Mouse (Mus musculus): ENCODE results near the gene Myt1l. TPM values are rescaled to one million over a fixed set of nuclear protein-coding genes. Genes with fewer than 3 reads are reported as not detected.

Gene Myt1l
- polyA plus RNA-seq, 1 experiment from 2014 or later: 0.03 TPM

DNA sequence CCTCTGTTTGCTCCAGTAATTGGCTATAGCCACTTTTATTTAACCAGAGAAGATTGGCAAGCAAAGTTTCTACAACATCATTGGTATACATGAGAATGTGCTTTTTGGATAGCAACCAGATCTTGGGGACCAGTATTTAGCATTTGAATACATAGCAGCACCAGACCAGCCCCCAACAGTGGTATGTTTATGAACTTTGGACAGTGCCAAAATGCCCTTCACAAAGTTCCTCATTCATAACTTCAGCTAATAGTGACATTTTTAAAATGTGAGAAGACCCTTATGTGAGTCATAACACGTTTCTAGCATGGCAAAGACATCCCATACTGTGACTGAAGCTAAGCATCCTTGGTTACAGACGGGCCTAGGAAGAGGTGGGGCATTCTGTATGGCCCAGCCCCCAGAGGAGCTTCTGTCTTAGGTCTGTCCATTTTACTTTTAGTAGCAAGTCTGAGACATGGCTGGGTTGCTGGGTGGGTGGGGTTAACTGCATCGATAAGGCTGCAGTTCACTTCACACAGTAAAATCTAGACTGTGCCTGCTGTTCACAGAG is 369.4 kb downstream of the Myt1l start:
- no peak overlapping the region for H3K4me2 ChIP-seq (ENCODE audit: low read depth, low read length)
- H3K36me3 ChIP-seq (ENCODE audit: control insufficient read depth, insufficient read depth): no peaks in the 10 kb centered on the region
- H3K27ac ChIP-seq (ENCODE audit: low read length): no peak overlapping the region
- no peaks in the 10 kb centered on the region for H3K9me3 ChIP-seq (replicated peaks; ENCODE audit: control insufficient read depth, low read length)
- H3K27me3 ChIP-seq (ENCODE audit: control insufficient read depth, insufficient read depth, low read length): no peaks in the 10 kb centered on the region
- H3K9ac ChIP-seq (ENCODE audit: low read length): no peak overlapping the region
- H3K4me1 ChIP-seq (ENCODE audit: control insufficient read depth, insufficient read depth, low read length): no peaks in the 10 kb centered on the region
- no peak for ATAC-seq (replicated peaks; ENCODE audit: extremely low read depth, insufficient read depth, low FRiP score)
- 63% methylated on average over 3 of the region's 3 CpGs for WGBS
- no peak overlapping the region for H3K4me3 ChIP-seq (ENCODE audit: low read length)

DNA sequence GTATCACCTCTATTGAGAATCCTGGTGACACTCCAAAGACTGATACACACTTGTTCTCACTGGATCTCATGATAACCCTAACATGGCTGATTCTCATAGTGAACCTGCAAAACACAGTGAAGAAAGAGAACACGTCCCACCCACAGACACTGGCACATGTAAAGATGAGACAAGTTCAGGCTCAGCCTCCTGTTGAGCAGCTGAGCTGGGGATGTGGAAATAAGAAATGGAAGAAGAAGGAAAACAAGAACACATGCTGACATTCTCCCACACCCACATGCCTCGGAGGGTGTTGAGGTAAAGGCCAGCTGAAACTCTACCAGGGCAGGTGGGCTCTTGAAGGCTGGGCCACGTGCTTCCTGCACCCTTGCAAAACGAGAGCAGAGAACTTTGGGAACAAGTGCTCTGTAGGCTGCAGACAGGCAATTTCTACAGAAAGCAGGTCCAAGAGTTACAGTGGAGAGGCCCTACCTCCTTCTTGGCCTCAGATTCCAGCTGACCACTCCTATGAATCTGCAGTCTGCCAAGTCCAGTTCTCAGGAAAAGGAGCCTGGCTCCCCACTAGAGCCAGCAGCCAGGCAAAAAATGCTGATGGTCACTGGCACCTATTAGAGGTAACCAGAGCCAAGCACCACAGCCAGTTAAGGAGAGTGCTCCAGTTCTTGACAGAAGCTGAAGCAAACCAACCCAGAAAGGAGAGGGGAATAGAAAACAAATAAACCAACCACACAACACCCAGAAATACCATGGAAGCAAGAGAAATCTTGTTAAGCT is 376.1 kb downstream of the Myt1l start:
- ATAC-seq (replicated peaks; ENCODE audit: extremely low read depth, insufficient read depth, low FRiP score): no peak
- Histone ChIP-seq H3K4me2 (ENCODE audit: low read depth, low read length) (no peak overlapping the region), H3K4me3 (ENCODE audit: low read length) (no peak overlapping the region), H3K4me1 (ENCODE audit: control insufficient read depth, insufficient read depth, low read length) (no peaks in the 10 kb centered on the region), H3K9me3 (replicated peaks; ENCODE audit: control insufficient read depth, low read length) (no peaks in the 10 kb centered on the region), H3K27ac (ENCODE audit: low read length) (no peak overlapping the region), H3K27me3 (ENCODE audit: control insufficient read depth, insufficient read depth, low read length) (no peaks in the 10 kb centered on the region), H3K36me3 (ENCODE audit: control insufficient read depth, insufficient read depth) (no peaks in the 10 kb centered on the region), H3K9ac (ENCODE audit: low read length) (no peak overlapping the region)
- 71% methylated on average over 4 of the region's 4 CpGs for WGBS

DNA sequence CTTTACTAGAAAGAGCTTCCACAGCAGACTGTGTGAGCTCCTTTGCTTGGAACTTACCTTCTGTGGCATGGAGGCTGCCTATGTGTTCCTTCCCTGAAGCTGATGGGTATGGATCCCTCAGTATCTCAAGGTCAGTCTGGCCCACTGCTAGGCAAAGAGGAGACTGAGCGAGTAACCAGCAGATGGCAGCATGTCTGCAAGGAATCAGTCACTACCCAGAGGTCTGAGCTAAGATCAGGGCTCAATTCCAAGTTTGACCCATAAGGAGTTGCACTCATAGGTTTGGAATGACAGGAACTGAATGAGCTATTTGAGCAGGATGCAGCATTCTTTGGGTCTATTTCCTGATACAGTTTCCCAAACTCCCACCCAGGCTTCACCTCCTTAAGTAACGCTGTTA is 378.9 kb downstream of the Myt1l start:
- H3K4me3 ChIP-seq (ENCODE audit: low read length): no peak overlapping the region
- H3K27me3 ChIP-seq (ENCODE audit: control insufficient read depth, insufficient read depth, low read length): no peaks in the 10 kb centered on the region
- ATAC-seq (replicated peaks; ENCODE audit: extremely low read depth, insufficient read depth, low FRiP score): peak; percentile 85
- WGBS: 21% methylated on average over 2 of the region's 2 CpGs
- H3K4me1 ChIP-seq (ENCODE audit: control insufficient read depth, insufficient read depth, low read length): no peaks in the 10 kb centered on the region
- no peaks in the 10 kb centered on the region for H3K9me3 ChIP-seq (replicated peaks; ENCODE audit: control insufficient read depth, low read length)
- no peak overlapping the region for H3K9ac ChIP-seq (ENCODE audit: low read length)
- no peaks in the 10 kb centered on the region for H3K36me3 ChIP-seq (ENCODE audit: control insufficient read depth, insufficient read depth)
- no peak overlapping the region for H3K4me2 ChIP-seq (ENCODE audit: low read depth, low read length)
- H3K27ac ChIP-seq (ENCODE audit: low read length): no peak overlapping the region

DNA sequence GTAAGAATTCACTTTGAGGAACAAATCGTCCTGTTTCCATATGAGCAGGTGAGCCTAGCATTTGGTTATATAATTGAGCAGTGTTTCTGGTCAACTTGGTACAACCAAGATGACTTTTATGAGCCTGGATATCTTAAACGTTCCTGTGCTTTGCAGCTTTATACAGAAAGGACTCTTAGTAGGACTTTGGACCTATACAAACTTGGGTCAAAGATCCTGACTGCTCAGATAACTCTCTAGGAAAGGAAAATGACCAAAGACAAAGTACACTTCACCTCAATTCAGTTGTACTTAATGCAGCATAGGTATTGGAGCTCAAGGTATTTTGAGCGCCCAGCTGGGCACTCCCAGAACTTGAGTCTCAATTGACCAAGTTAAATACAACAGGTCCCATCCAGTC is 388.0 kb downstream of the Myt1l start:
- no peaks in the 10 kb centered on the region for H3K4me1 ChIP-seq (ENCODE audit: control insufficient read depth, insufficient read depth, low read length)
- no peak overlapping the region for H3K27ac ChIP-seq (ENCODE audit: low read length)
- ATAC-seq (replicated peaks; ENCODE audit: extremely low read depth, insufficient read depth, low FRiP score): no peak
- H3K27me3 ChIP-seq (ENCODE audit: control insufficient read depth, insufficient read depth, low read length): no peaks in the 10 kb centered on the region
- no peaks in the 10 kb centered on the region for H3K36me3 ChIP-seq (ENCODE audit: control insufficient read depth, insufficient read depth)
- no peak overlapping the region for H3K4me2 ChIP-seq (ENCODE audit: low read depth, low read length)
- WGBS: 77% methylated on average over 3 of the region's 3 CpGs
- H3K9ac ChIP-seq (ENCODE audit: low read length): no peak overlapping the region
- H3K9me3 ChIP-seq (replicated peaks; ENCODE audit: control insufficient read depth, low read length): peaks cover 4% of the 10 kb centered on the region
- no peak overlapping the region for H3K4me3 ChIP-seq (ENCODE audit: low read length)

DNA sequence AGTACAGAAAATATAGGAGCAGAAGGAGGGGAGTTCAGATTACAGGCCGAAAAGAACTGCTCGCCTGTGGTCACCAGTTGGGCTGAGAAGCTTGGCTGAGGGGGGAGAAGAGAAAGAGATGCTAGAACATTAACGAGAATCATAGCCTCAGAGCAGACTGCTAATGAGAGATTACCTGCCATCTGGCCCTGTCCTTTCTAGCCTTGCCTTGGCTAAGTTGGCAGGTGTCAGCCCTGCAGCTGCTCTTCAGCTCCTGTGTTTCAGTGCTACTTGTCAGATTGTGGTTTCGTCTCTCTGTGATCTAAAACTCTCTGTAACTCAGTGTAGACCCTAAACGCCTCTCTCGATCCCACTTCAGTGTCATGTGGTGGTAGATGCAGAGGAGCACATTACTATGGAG is 388.6 kb downstream of the Myt1l start:
- Histone ChIP-seq H3K27me3 (ENCODE audit: control insufficient read depth, insufficient read depth, low read length) (no peaks in the 10 kb centered on the region), H3K4me2 (ENCODE audit: low read depth, low read length) (no peak overlapping the region), H3K4me1 (ENCODE audit: control insufficient read depth, insufficient read depth, low read length) (no peaks in the 10 kb centered on the region), H3K36me3 (ENCODE audit: control insufficient read depth, insufficient read depth) (no peaks in the 10 kb centered on the region), H3K9ac (ENCODE audit: low read length) (no peak overlapping the region), H3K4me3 (ENCODE audit: low read length) (no peak overlapping the region), H3K9me3 (replicated peaks; ENCODE audit: control insufficient read depth, low read length) (peaks cover 4% of the 10 kb centered on the region), H3K27ac (ENCODE audit: low read length) (no peak overlapping the region)
- no peak for ATAC-seq (replicated peaks; ENCODE audit: extremely low read depth, insufficient read depth, low FRiP score)
- 79% methylated on average over 6 of the region's 6 CpGs for WGBS

DNA sequence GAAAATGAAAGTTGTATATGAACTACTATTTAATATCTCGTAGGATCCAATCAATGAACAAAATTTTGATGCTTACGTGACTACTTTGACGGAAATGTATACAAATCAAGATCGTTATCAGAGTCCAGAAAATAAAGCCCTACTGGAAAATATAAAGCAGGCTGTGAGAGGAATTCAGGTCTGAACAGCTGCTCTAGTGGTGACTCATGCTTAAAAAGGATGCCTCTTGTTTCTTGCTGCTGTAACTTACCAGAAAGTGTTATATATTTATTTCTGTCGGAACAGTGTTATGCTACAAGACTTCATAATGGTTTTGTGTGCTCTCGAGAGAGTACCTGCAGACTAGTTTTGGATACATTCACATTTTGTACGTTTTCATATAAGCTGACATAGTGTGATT is 392.1 kb downstream of the Myt1l start:
- H3K9ac ChIP-seq (ENCODE audit: low read length): no peak overlapping the region
- no peak for ATAC-seq (replicated peaks; ENCODE audit: extremely low read depth, insufficient read depth, low FRiP score)
- no peaks in the 10 kb centered on the region for H3K27me3 ChIP-seq (ENCODE audit: control insufficient read depth, insufficient read depth, low read length)
- H3K4me1 ChIP-seq (ENCODE audit: control insufficient read depth, insufficient read depth, low read length): no peaks in the 10 kb centered on the region
- H3K9me3 ChIP-seq (replicated peaks; ENCODE audit: control insufficient read depth, low read length): peaks cover 4% of the 10 kb centered on the region
- no peak overlapping the region for H3K27ac ChIP-seq (ENCODE audit: low read length)
- 74% methylated on average over 7 of the region's 7 CpGs for WGBS
- H3K36me3 ChIP-seq (ENCODE audit: control insufficient read depth, insufficient read depth): no peaks in the 10 kb centered on the region
- no peak overlapping the region for H3K4me2 ChIP-seq (ENCODE audit: low read depth, low read length)
- H3K4me3 ChIP-seq (ENCODE audit: low read length): no peak overlapping the region

DNA sequence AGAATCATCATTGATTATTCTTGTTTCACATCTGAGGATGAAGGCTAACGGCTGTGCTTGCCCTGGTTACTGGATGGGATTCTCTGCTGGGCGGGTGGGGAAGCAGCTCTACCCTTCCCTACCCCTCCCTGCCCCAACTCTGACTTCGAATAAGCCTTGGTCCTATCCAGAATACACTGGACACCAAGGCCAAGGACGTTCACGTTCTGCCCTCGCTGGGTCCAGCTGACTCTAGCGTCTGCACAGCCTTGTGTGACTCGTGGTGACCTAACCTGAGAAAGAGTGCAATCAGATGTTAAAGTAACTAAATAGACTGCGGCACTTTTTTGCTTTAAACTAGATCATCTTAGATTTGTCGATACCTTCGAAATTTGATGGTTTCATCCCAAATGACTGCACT is 393.3 kb downstream of the Myt1l start:
- peaks cover 4% of the 10 kb centered on the region for H3K9me3 ChIP-seq (replicated peaks; ENCODE audit: control insufficient read depth, low read length)
- no peak for ATAC-seq (replicated peaks; ENCODE audit: extremely low read depth, insufficient read depth, low FRiP score)
- H3K36me3 ChIP-seq (ENCODE audit: control insufficient read depth, insufficient read depth): no peaks in the 10 kb centered on the region
- 77% methylated on average over 11 of the region's 11 CpGs for WGBS
- no peak overlapping the region for H3K4me2 ChIP-seq (ENCODE audit: low read depth, low read length)
- no peak overlapping the region for H3K4me3 ChIP-seq (ENCODE audit: low read length)
- no peaks in the 10 kb centered on the region for H3K4me1 ChIP-seq (ENCODE audit: control insufficient read depth, insufficient read depth, low read length)
- H3K9ac ChIP-seq (ENCODE audit: low read length): no peak overlapping the region
- H3K27me3 ChIP-seq (ENCODE audit: control insufficient read depth, insufficient read depth, low read length): no peaks in the 10 kb centered on the region
- no peak overlapping the region for H3K27ac ChIP-seq (ENCODE audit: low read length)

DNA sequence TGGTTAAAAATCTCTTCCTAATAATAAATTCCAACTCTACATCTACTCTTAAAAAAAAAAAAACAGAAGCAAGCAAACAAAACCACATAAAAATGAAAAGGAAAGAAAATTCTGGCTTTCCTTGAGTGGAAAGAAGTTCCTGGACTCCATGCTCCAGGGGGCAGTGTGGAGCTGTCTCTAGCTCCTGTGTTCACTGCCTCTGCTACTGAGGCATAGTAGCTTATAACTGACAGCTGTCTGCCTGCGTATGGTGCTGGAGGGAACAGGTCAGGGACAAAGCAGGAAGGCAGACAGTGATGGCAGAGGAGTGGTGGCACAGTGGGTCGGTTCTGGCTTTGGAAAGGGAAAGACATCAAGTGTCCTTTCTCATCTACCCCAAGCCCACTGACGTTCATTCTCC is 398.7 kb downstream of the Myt1l start:
- WGBS: 34% methylated on average over 3 of the region's 3 CpGs
- Histone ChIP-seq H3K4me1 (ENCODE audit: control insufficient read depth, insufficient read depth, low read length) (peaks cover 8% of the 10 kb centered on the region), H3K4me2 (ENCODE audit: low read depth, low read length) (no peak overlapping the region), H3K4me3 (ENCODE audit: low read length) (no peak overlapping the region), H3K27ac (ENCODE audit: low read length) (no peak overlapping the region), H3K27me3 (ENCODE audit: control insufficient read depth, insufficient read depth, low read length) (no peaks in the 10 kb centered on the region), H3K9ac (ENCODE audit: low read length) (no peak overlapping the region), H3K9me3 (replicated peaks; ENCODE audit: control insufficient read depth, low read length) (no peaks in the 10 kb centered on the region), H3K36me3 (ENCODE audit: control insufficient read depth, insufficient read depth) (no peaks in the 10 kb centered on the region)
- ATAC-seq (replicated peaks; ENCODE audit: extremely low read depth, insufficient read depth, low FRiP score): no peak

DNA sequence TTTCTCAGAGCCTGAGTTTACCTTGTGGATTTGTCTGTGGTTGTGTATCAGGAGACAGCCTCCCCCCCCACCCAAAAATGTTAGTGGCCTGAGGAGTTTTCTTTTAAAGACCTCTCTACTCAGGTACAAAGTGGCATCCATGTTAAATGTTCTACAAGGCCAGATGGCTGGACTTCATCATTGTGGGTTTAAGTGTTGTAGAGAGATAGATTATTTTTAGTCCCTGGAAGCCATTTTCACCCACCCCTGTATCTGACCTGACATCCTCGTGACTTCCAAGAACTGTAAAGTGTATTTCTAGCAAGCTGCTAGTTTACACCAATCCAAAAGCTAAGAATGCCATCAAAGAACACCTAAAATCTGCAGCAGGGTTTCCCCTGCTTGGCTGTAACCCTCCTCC is 402.4 kb downstream of the Myt1l start:
- H3K4me3 ChIP-seq (ENCODE audit: low read length): no peak overlapping the region
- H3K9me3 ChIP-seq (replicated peaks; ENCODE audit: control insufficient read depth, low read length): no peaks in the 10 kb centered on the region
- H3K4me1 ChIP-seq (ENCODE audit: control insufficient read depth, insufficient read depth, low read length): peaks cover 8% of the 10 kb centered on the region
- no peaks in the 10 kb centered on the region for H3K27me3 ChIP-seq (ENCODE audit: control insufficient read depth, insufficient read depth, low read length)
- H3K36me3 ChIP-seq (ENCODE audit: control insufficient read depth, insufficient read depth): no peaks in the 10 kb centered on the region
- H3K9ac ChIP-seq (ENCODE audit: low read length): no peak overlapping the region
- H3K27ac ChIP-seq (ENCODE audit: low read length): no peak overlapping the region
- 34% methylated on average over 1 of the region's 1 CpGs for WGBS
- 0 out of 2 replicates have a peak, but pooled peaks have one; percentile 54 for ATAC-seq (replicated peaks; ENCODE audit: extremely low read depth, insufficient read depth, low FRiP score)
- no peak overlapping the region for H3K4me2 ChIP-seq (ENCODE audit: low read depth, low read length)

All from heart, embryonic 16.5 days (tissue).